Mouse (Mus musculus) midbrain, embryonic 14.5 days (tissue): ENCODE results near the gene Sync. TPM values are rescaled to one million over a fixed set of nuclear protein-coding genes. Genes with fewer than 3 reads are reported as not detected.

Experiments used
- ATAC-seq: fragments of 200-750 bp; cut with Nextera tagmentation; 2 replicates; pipeline ENCODE4 v1.8.0; 2017; ENCODE audit warnings: moderate number of reproducible peaks, moderate library complexity; ENCODE audit not compliant: low FRiP score, low TSS enrichment
- DNase-seq: peaks from one replicate; pipeline ENCODE4 v3.0.0-alpha.2; 2015
- H3K27ac ChIP-seq: fragments of 300-500 bp; sonication (generic); replicated peaks from 2 replicates; pipeline ENCODE4 v1.5.1; 2014; ENCODE audit warnings: mild to moderate bottlenecking, low read depth, low read length, moderate library complexity
- H3K27me3 ChIP-seq: fragments of 300-500 bp; sonication (generic); 2 replicates; pipeline ENCODE4 v1.6.1; 2014; ENCODE audit warnings: low read length, control low read depth, mixed read lengths; ENCODE audit not compliant: control insufficient read depth, insufficient read depth
- H3K36me3 ChIP-seq: fragments of 300-500 bp; sonication (generic); 2 replicates; pipeline ENCODE4 v1.6.1; 2014; ENCODE audit warnings: low read length, control low read depth; ENCODE audit not compliant: control insufficient read depth, insufficient read depth
- H3K4me1 ChIP-seq: fragments of 300-500 bp; sonication (generic); 2 replicates; pipeline ENCODE4 v1.6.1; 2014; ENCODE audit warnings: mild to moderate bottlenecking, antibody characterized with exemption, low read length, control low read depth; ENCODE audit not compliant: control insufficient read depth, insufficient read depth
- H3K4me2 ChIP-seq: fragments of 300-500 bp; sonication (generic); 2 replicates; pipeline ENCODE4 v1.6.1; 2014; ENCODE audit warnings: mild to moderate bottlenecking, low read length, moderate library complexity
- H3K4me3 ChIP-seq: fragments of 300-500 bp; sonication (generic); replicated peaks from 2 replicates; pipeline ENCODE4 v1.5.1; 2014; ENCODE audit warnings: low read depth, low read length
- H3K9ac ChIP-seq: fragments of 300-500 bp; sonication (generic); replicated peaks from 2 replicates; pipeline ENCODE4 v1.6.1; 2014; ENCODE audit warnings: mild to moderate bottlenecking, low read length, moderate library complexity
- H3K9me3 ChIP-seq: fragments of 300-500 bp; sonication (generic); 2 replicates; pipeline ENCODE4 v1.6.1; 2016; ENCODE audit warnings: low read length, control low read depth, mixed read lengths; ENCODE audit not compliant: control insufficient read depth
- WGBS: fragments of 180-500 bp; shearing (Covaris S2); extraction: QIAGEN DNeasy Blood & Tissue Kit; methylation state at CpG from one replicate; pipeline ENCODE4 v1.1.7; 2014; 5-methylcytosine and 5-hydroxymethylcytosine counted together
- polyA plus RNA-seq: library from polyadenylated mRNA; unstranded; fragments of >200 nt; fragmentation: Nextera tagmentation; extraction: Ambion mirVana; gene quantifications from 2 replicates; pipeline ENCODE4 v1.2.1, GENCODE M21; 2014

Sync gene
- polyA plus RNA-seq, 1 experiment from 2014 or later: 0.54 TPM

GRCm38 (mm10) chr4:129256450-129257380, 30.7 kb upstream of the Sync start:
- Histone ChIP-seq H3K4me2 (no peak overlapping the region), H3K9ac (no peak overlapping the region; the same call in 1 of the 2 replicates), H3K4me1 (peaks cover 18% of the 10 kb centered on the region), H3K9me3 (no peaks in the 10 kb centered on the region), H3K36me3 (no peaks in the 10 kb centered on the region), H3K27ac (no peak overlapping the region), H3K27me3 (peaks cover 1% of the 10 kb centered on the region; the same call in 1 of the 2 replicates), H3K4me3 (no peak overlapping the region)
- 24% methylated on average over 8 of the region's 8 CpGs for WGBS
- no peak for DNase-seq
- no peak for ATAC-seq

- Histone ChIP-seq H3K9ac (no peak overlapping the region), H3K4me1 (peaks cover 16% of the 10 kb centered on the region), H3K27me3 (no peaks in the 10 kb centered on the region), H3K27ac (no peak overlapping the region), H3K4me2 (no peak overlapping the region), H3K9me3 (no peaks in the 10 kb centered on the region), H3K36me3 (no peaks in the 10 kb centered on the region), H3K4me3 (no peak overlapping the region)
- DNase-seq (no peak), ATAC-seq (no peak)
- 19% methylated on average over 4 of the region's 4 CpGs for WGBS
Observed at GRCm38 (mm10) chr4:129259101-129259500, 28.3 kb upstream of the Sync start.

GRCm38 (mm10) chr4:129260678-129261077, 26.7 kb upstream of the Sync start:
- H3K4me2 ChIP-seq: no peak overlapping the region
- no peak overlapping the region for H3K9ac ChIP-seq
- H3K4me1 ChIP-seq: peaks cover 16% of the 10 kb centered on the region
- H3K9me3 ChIP-seq: no peaks in the 10 kb centered on the region
- 10% methylated on average over 6 of the region's 6 CpGs for WGBS
- no peak for DNase-seq
- ATAC-seq: no peak
- no peaks in the 10 kb centered on the region for H3K36me3 ChIP-seq
- H3K4me3 ChIP-seq: no peak overlapping the region
- no peak overlapping the region for H3K27ac ChIP-seq
- H3K27me3 ChIP-seq: no peaks in the 10 kb centered on the region

GRCm38 (mm10) chr4:129261196-129261595, 26.2 kb upstream of the Sync start, which contains the start of gene C77080:
Gene C77080, minus strand, starts transcription at chr4:129261404.
- Histone ChIP-seq H3K27me3 (no peaks in the 10 kb centered on the region), H3K9me3 (no peaks in the 10 kb centered on the region), H3K27ac (no peak within 1 kb of the TSS), H3K9ac (no peak within 1 kb of the TSS), H3K4me2 (no peak within 1 kb of the TSS), H3K4me1 (peaks cover 16% of the 10 kb centered on the region), H3K36me3 (no peaks in the 10 kb centered on the region), H3K4me3 (no peak within 1 kb of the TSS)
- ATAC-seq (no peak), DNase-seq (no peak)
- WGBS: 7% methylated on average over 2 of the region's 4 CpGs

- no peak overlapping the region for H3K27ac ChIP-seq
- no peaks in the 10 kb centered on the region for H3K36me3 ChIP-seq
- ATAC-seq: no peak
- no peak for DNase-seq
- H3K4me2 ChIP-seq: no peak overlapping the region
- H3K9ac ChIP-seq: no peak overlapping the region
- no peak overlapping the region for H3K4me3 ChIP-seq
- 48% methylated on average over 19 of the region's 19 CpGs for WGBS
- H3K4me1 ChIP-seq: peaks cover 12% of the 10 kb centered on the region; the same call in 1 of the 2 replicates
- H3K27me3 ChIP-seq: no peaks in the 10 kb centered on the region
- H3K9me3 ChIP-seq: no peaks in the 10 kb centered on the region
Observed at GRCm38 (mm10) chr4:129263225-129264021, 24.0 kb upstream of the Sync start.

GRCm38 (mm10) chr4:129266191-129266590, 21.2 kb upstream of the Sync start:
- 83% methylated on average over 4 of the region's 4 CpGs for WGBS

GRCm38 (mm10) chr4:129266821-129267220, 20.6 kb upstream of the Sync start:
- Histone ChIP-seq H3K9me3 (no peaks in the 10 kb centered on the region), H3K36me3 (no peaks in the 10 kb centered on the region), H3K27me3 (no peaks in the 10 kb centered on the region), H3K4me1 (no peaks in the 10 kb centered on the region), H3K4me3 (no peak overlapping the region), H3K9ac (no peak overlapping the region), H3K27ac (no peak overlapping the region), H3K4me2 (no peak overlapping the region)
- DNase-seq (peak; percentile 27), ATAC-seq (no peak)
- 59% methylated on average over 5 of the region's 5 CpGs for WGBS

More at GRCm38 (mm10) chr4:129266191-129266590, 21.2 kb upstream of the Sync start:
- ATAC-seq (no peak), DNase-seq (no peak)
- no peak overlapping the region for H3K4me2 ChIP-seq
- H3K9ac ChIP-seq: no peak overlapping the region
- H3K36me3 ChIP-seq: no peaks in the 10 kb centered on the region
- no peaks in the 10 kb centered on the region for H3K27me3 ChIP-seq
- no peak overlapping the region for H3K4me3 ChIP-seq
- no peak overlapping the region for H3K27ac ChIP-seq
- H3K9me3 ChIP-seq: no peaks in the 10 kb centered on the region
- H3K4me1 ChIP-seq: no peaks in the 10 kb centered on the region

GRCm38 (mm10) chr4:129268698-129269097, 18.7 kb upstream of the Sync start:
- Histone ChIP-seq H3K27ac (no peak overlapping the region), H3K36me3 (no peaks in the 10 kb centered on the region), H3K9ac (no peak overlapping the region), H3K27me3 (no peaks in the 10 kb centered on the region), H3K4me2 (no peak overlapping the region), H3K4me1 (no peaks in the 10 kb centered on the region), H3K4me3 (no peak overlapping the region), H3K9me3 (no peaks in the 10 kb centered on the region)
- DNase-seq (no peak), ATAC-seq (no peak)
- WGBS: 48% methylated on average over 1 of the region's 1 CpGs
